Mouse (Mus musculus) bone marrow macrophage, adult 2 months (primary cell): ENCODE data around the gene Olfr248. TPM values are rescaled to one million over a fixed set of nuclear protein-coding genes. Genes with fewer than 3 reads are reported as not detected.

Experiments
- H3K27ac ChIP-seq: 2 replicates; pipeline ENCODE4 v1.5.1; 2012; ENCODE audit warnings: low read depth, low read length; ENCODE audit not compliant: insufficient read depth
- H3K4me1 ChIP-seq: 2 replicates; pipeline ENCODE4 v1.6.1; 2012; ENCODE audit warnings: low read length; ENCODE audit not compliant: control insufficient read depth, insufficient read depth
- H3K4me3 ChIP-seq: 2 replicates; pipeline ENCODE4 v1.5.1; 2012; ENCODE audit warnings: mild to moderate bottlenecking, low read length, moderate library complexity; ENCODE audit not compliant: insufficient read depth
- CTCF ChIP-seq: IDR thresholded peaks from 2 replicates; pipeline ENCODE4 v1.5.1; 2012; ENCODE audit warnings: low read depth, mild to moderate bottlenecking, low read length, moderate library complexity
- POLR2A ChIP-seq: IDR thresholded peaks from 2 replicates; pipeline ENCODE4 v1.6.1; 2012; ENCODE audit warnings: mild to moderate bottlenecking, low read depth, low read length, borderline replicate concordance
- polyA plus RNA-seq: library from polyadenylated mRNA; stranded (reverse); fragments of >200 nt; gene quantifications from 2 replicates; pipeline ENCODE4 v1.2.4, GENCODE M21; 2012; ENCODE audit not compliant: missing spikeins, insufficient read depth, insufficient read length

The Olfr248 gene
- polyA plus RNA-seq, 1 experiment: not detected

DNA sequence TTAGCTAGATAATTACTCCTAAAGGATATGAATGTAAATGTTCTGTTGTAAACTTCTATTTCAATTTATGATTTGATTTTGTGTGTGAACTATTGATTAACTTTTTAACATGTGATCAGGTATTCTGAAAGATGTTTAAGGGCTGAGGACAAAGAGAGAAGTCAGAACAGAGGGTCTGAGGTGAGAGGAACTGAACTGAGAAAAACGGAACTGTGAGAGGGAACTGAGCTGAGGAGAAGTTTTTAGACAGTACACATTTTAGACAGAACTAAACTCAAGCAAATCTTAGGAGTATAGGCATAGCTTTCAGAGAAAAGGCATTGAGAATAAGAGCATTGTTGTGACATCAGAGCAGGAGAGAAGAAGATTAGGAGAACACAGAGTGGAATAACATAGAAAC, 43.3 kb downstream of the Olfr248 start:
- H3K4me3 ChIP-seq: no peak overlapping the region
- no peak for TF ChIP-seq CTCF
- TF ChIP-seq POLR2A: no peak
- no peak overlapping the region for H3K27ac ChIP-seq
- H3K4me1 ChIP-seq: no peaks in the 10 kb centered on the region

Other genes starting within 250 kb of the Olfr248 start
- not detected in 2 replicates for gene Olfr420, start 235.4 kb upstream of the Olfr248 start, polyA plus RNA-seq
- 0.20 TPM in 1 of 2 replicates, not detected in the other for gene Spta1, start 218.3 kb upstream of the Olfr248 start, polyA plus RNA-seq
- not detected in 2 replicates for gene Olfr419, start 139.0 kb upstream of the Olfr248 start, polyA plus RNA-seq
- gene Mptx1, start 60.5 kb upstream of the Olfr248 start, polyA plus RNA-seq: not detected in 2 replicates
- not detected in 2 replicates for gene Olfr417, start 25.9 kb upstream of the Olfr248 start, polyA plus RNA-seq
- 0.24 TPM in 1 of 2 replicates, not detected in the other for gene Olfr414, start 33.0 kb downstream of the Olfr248 start, polyA plus RNA-seq
- not detected in 2 replicates for gene Olfr220, start 51.0 kb downstream of the Olfr248 start, polyA plus RNA-seq
- gene Fmn2, start 110.8 kb downstream of the Olfr248 start, polyA plus RNA-seq: not detected in 2 replicates